Mouse (Mus musculus): ENCODE results near the gene Rsu1. TPM values are rescaled to one million over a fixed set of nuclear protein-coding genes. Genes with fewer than 3 reads are reported as not detected.

Gene Rsu1
- 73.1 and 74.1 TPM in 2 replicates for total RNA-seq (2014; fragmentation: Nextera tagmentation)
- 130 and 147 TPM in 2 replicates for total RNA-seq (2017)

DNA sequence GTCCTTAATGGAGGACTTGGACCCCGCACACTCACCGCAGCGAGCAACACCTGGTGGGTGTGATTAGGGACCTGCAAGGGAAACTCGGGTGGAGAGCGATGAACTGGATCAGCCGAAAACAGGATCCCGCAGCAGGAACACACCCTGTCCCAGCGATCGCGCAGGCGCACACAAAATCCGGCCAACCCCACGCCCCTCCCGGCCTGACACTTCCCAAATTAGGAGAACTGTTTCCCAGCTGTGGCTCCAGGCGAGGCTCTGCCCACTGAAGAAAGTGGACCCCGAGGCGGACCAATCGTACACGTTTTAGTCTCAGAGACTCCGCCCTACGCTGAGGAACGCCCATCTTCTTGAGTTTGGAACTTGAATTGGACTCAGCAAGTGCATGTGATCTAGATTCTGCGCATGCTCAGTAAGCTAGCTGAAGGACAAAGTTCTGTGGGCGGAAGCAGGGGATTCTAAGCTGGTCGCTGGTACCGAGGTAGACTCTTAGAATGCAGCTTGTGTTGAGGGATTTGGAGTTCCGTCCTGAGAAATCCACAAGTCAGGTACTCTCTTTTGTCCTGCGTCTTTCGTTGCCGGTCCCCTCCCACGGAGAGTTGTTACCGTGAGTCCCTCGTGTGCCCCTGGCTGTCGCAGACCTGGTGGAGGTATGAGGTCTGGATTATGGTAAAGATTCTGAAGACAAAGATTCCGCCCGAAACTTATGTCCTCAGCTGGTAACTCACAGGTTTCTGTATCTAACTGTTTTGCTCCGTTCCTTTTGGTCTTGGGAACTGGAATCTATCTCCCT lies at the start of gene Rsu1:
Rsu1 (minus strand) TSS at position 251 of the 793 bp plus-strand sequence.
- peak; percentile 94 for ATAC-seq (replicated peaks; ENCODE audit: low FRiP score, low TSS enrichment, poor library complexity, severe bottlenecking)

DNA sequence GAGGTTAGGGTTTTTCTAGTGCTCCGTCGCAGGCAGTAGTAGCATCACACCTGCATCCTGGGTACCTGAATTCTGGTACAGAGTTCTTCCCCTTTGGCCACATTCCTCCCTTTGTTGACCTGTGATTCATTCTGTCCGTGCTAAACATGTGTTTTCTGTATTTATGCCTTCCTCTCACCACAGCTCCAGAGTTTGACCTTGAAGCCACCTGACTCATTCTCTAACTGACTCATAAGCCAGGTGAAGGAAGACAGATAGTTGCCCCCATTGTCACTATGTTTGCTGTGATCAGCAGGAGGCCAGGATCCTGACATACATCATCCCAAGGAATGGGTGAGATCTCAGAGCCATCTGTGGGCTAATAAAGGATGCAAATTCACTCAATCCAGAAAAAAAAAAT lies 32.2 kb upstream of the Rsu1 start:
- no peak for ATAC-seq (replicated peaks; ENCODE audit: low FRiP score, low TSS enrichment, poor library complexity, severe bottlenecking)

DNA sequence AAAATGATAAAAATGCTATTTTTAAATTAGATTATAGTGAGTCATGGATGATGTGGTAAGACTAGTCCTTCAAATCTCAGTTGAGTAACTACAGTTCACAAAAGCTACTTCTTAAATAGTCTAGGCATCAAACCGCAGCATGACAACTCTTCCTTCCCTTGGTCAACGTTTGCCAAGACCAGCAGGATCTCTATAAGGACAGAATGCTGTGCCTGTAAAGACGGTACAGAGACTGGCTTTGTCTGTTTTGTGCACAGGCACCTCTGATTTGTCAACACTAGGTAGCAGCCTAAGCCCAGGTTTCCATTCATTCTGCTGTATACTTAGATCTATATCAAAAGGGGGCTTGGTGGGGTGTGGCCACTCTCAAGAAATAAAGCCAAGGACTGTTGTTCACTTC lies 27.8 kb upstream of the Rsu1 start:
- no peak for ATAC-seq (replicated peaks; ENCODE audit: low FRiP score, low TSS enrichment, poor library complexity, severe bottlenecking)

DNA sequence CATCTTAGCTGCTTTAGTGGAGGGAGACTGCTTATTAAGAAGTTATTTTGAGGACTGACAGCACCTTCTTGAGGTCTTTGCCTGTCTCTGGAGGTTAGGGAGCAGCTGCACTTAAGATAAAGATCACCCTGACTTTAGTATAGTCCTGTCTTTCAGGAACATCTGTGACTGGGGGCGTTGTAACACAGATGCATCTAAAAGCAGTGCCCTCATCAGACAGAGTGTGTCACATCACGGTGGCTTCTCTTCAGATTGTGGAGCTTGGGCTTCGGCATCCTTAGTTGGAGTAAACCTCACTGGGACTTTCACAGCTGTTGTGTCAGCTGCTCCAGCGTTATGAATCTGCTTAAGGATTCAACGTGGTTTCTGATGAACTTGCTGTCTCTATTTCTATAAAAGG lies 26.5 kb upstream of the Rsu1 start:
- peak; percentile 94 for ATAC-seq (replicated peaks; ENCODE audit: low FRiP score, low TSS enrichment, poor library complexity, severe bottlenecking)

DNA sequence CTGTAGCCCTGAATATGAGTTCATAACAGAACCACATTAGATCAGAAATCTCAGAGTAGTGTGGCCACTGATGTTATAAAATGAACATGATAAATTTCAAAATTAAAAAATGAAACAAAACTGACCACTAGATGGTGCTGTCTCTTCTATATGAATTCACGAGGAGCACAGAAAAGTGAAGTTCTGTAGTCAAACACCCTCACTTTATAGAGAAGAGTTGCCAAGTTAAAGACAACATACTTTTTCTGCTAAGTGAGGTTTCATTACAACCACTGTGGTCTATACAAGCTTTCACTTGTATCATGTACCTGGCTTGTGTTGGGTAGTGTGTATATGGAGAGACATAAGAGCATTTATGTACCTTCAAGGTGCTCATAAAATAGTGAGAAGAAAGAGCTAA lies 19.4 kb upstream of the Rsu1 start:
- peak; percentile 83 for ATAC-seq (replicated peaks; ENCODE audit: low FRiP score, low TSS enrichment, poor library complexity, severe bottlenecking)

DNA sequence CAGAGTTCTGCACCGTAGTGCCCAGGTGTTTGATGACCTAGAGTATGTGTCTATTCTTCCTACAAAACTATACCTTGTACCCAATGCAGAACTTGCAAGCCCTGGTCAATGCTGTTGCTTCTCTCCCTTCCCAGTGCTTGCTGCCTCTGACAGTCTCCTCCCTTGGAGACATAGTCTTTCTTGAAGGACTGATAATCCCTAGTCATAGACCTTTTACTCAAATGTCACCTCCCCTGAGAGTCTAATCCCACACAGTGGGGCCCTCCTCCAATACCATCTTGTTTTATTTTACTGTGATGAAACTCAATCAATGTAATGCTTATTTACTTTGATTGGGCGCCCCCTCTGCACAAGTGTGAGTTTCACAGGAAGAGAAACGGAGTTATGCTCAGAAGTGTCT lies 18.9 kb upstream of the Rsu1 start:
- ATAC-seq (replicated peaks; ENCODE audit: low FRiP score, low TSS enrichment, poor library complexity, severe bottlenecking), result no peak

DNA sequence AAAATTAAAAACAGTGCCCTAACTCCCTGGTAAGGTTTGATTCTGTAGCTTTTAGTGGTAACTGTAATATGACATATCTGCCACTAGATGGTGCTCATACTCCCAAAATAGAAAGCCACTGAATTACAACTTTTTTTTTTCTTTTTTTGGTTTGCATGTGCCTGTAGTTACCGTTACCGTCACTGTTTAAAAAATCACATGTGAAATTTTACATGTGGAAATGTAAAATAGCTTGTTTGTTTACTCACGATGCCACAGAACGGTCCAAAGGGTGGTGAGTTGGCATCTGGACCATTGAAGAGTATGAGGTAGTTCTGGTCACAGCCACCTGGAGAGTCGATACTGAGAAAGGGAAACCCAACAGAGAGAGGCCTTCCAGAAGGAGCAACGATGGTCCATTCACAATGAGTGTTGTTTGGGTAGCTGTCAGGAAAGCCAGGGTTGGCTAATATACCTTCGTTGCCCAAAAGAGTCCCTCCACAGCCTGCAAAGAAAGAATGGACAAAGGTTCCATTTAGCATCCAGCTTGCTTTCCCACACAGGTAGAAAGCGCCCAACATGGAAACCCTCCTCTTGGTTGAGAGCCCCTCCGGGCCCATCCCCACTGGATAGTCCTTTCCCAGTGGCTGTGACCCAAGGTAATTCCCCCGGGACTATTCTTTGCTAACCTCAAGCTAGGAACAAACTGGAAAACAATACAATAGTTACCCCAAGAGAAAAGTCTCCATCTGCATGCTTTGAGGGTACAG lies 7.1 kb upstream of the Rsu1 start:
- peak; percentile 48 for ATAC-seq (replicated peaks; ENCODE audit: low FRiP score, low TSS enrichment, poor library complexity, severe bottlenecking)

DNA sequence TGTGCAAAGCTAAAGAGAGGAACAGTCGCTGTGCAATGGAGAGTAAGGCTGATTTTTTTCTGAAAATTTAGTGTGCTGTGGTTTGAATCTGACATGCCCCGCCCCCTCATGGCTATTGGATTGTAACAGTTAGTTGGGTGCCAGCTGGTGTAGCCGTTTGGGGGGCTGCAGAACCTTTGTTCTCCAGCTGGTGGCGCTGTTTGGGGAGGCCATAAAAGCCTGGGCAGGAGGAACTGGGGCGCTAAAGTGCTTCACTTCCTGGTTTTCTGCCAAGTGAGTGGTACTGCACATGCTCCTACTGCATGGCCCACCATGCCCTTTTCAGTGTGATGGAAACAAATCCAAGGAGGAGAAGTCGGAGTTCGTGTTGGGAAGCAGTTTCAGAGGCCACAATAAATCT lies 4.7 kb upstream of the Rsu1 start:
- no peak for ATAC-seq (replicated peaks; ENCODE audit: low FRiP score, low TSS enrichment, poor library complexity, severe bottlenecking)

DNA sequence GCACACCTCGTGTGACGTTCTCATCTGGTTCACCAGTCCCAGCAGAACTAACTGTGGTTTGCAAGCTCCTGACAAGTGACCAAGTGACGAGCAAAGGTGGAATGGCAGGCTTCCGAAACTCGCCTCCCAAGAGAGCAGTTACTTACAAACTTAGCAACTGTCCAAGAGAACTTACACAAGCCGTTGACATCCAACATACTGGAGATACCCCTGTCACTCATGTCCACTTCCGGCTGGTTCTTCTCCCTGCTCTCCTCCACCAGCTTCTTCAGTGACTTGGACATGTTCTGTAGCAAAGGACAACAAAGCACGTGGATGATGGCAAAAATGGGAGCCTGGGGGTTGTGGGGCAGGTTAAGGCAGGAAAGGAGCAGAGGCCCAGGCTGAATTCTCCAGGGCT lies 479 bp downstream of the Rsu1 start:
- peak; percentile 31; the same call in 1 of the 2 replicates for ATAC-seq (replicated peaks; ENCODE audit: low FRiP score, low TSS enrichment, poor library complexity, severe bottlenecking)

DNA sequence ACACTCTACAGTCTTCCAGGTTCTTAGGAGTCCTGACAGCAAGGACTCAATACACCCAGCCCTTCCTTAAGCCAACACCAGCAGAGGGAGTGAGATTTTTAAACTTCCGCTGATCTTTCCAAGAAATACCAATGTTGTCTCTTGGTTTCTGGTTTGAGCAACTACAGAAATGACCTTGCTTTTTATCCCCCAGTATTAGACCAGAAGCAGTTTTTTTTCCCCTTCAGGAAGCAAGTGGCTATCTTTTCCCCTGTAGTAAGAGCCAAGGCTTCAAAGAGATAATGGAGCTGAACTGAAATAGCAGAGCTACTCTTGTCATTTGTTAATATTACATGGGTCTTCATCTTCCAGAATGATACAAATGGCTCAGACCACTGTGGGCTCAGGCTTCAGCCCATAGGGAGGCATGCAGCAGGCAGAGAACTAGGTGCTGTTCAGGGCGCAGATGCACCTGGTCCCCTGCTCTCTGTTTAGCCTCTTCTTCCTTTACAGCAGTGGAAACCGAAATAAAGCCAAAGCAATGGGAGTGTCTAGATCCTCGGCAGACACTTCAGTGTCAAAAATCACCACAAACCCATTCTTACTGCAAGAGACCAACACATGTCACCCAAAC lies 2.4 kb downstream of the Rsu1 start:
- ATAC-seq (replicated peaks; ENCODE audit: low FRiP score, low TSS enrichment, poor library complexity, severe bottlenecking), result peak; percentile 14; the same call in 1 of the 2 replicates

DNA sequence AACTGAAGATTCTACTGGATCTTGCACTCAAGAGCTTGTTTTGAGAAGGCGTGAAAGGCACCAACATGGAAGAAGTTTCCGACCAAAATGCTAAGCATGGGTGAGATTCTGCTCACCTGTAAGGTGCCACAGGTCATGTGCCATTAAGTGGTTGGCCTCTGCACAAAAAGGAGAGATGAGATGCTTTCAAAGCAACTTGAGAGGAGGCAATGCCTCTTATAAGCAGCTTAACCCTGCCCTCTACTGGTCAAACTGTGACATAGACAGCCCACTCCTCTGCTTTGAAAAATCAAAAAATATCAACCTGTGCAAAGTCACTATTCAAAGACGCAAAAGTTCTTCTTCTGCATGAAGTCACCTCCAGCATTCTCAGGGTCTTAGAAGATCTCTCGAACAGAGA lies 6.3 kb downstream of the Rsu1 start:
- 0 out of 2 replicates have a peak, but pooled peaks have one; percentile 48 for ATAC-seq (replicated peaks; ENCODE audit: low FRiP score, low TSS enrichment, poor library complexity, severe bottlenecking)

DNA sequence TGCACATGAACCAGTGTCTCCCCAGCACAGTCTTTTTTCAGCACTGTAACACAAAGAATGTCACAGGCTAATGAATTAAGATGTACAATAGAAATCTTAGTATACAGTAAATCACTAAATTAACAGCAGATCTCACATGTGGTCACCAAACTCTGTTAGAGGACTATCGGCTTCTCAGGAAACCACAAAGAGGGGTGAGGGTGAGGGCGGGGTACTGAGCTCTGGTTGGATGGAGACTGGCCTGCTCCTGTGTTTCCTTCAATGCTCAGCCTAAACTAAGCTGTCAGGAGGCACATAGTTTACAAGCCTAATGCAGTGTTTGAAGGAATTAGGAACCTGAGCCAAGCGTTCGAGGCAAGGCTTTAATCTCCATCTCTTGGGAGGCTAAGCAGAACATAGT lies 8.1 kb downstream of the Rsu1 start:
- ATAC-seq (replicated peaks; ENCODE audit: low FRiP score, low TSS enrichment, poor library complexity, severe bottlenecking), result no peak

DNA sequence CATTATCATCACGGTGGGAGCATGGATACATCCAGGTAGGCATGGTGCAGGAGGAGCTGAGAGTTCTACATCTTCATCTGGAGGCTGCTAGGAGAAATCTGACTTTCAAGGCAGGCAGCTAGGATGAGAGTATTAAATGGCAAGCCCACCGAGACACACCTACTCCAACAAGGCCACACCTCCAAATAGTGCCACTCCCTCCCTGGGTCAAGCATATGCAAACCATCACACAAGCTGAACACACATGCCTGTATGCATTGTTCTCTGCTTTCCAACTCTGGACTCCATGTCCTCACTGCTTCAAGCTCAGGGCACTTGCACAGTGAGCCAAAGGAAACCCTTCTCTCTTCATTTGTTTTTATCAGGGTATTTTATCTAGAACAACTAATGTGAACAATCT lies 12.6 kb downstream of the Rsu1 start:
- no peak for ATAC-seq (replicated peaks; ENCODE audit: low FRiP score, low TSS enrichment, poor library complexity, severe bottlenecking)

DNA sequence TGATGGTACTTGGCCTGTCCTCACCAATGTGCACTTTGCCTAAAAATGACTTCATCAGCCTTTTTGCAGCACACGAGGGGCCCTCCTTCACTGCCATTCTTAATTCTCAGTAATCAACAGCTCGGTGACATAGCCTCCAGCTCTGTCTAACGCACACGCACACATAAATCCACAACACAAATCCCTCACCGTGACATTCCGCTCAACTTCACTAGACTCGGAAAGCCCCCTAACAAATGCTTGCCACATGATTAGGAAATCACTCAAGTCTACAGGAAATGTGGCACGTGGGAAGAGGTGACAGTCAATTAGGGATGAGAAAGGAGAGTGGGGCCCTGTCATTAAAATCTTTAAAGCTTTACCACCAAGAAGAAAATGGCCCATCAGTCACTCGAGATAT lies 30.5 kb downstream of the Rsu1 start:
- ATAC-seq (replicated peaks; ENCODE audit: low FRiP score, low TSS enrichment, poor library complexity, severe bottlenecking), result no peak

DNA sequence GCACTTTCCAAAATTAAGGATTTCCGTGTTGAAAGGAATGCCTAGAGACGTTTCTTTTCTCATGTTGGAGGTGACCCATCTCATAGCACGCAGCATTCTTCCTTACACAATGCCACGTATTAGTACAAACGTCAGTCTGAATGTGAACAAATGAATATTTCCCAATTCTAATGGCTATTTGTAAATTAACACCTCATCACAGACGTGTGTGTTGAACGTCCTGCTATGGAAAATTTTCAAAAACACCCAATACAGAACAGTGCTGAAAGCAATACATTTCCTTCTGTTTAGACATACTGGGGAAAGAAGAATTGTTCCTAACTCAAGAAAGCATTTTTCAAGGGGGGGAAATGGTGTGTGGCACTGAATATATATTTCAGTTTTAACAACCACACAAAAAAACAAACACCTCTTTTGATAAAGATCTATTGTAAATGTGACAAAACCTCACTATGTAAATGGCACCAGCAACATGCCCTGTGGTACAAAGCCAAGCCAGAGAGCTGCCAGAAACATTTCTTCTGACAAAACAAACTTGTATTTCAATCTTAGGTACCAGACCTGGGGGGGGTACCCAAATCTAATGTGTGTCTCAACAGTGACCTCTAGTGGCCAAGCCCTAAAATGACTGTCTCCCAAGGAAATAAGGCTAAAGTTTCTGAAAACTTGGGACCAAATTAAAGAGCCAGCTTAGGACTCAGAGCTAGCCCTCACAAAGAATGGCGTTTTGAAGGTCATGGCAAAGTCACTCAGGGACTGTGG lies 33.9 kb downstream of the Rsu1 start:
- ATAC-seq (replicated peaks; ENCODE audit: low FRiP score, low TSS enrichment, poor library complexity, severe bottlenecking), result peak; percentile 71

DNA sequence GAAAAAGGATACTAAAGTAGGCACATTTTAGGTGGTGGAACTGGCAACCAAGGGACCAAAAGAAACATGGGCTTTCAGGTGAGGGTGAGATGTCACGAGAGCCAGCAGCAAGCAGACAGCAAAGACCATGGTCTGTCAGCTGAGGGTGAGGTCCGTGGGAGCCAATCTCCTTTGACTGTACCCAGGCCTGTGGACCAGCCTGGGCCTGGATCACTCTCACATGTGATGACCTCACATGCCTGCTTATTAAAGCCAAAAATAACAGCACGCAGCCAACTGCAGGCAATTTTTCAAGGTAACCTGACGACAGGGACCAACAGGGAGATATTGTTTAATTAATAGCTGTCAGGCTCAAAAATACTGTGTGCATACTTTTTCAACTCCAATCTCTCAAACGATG lies 35.5 kb downstream of the Rsu1 start:
- ATAC-seq (replicated peaks; ENCODE audit: low FRiP score, low TSS enrichment, poor library complexity, severe bottlenecking), result no peak

DNA sequence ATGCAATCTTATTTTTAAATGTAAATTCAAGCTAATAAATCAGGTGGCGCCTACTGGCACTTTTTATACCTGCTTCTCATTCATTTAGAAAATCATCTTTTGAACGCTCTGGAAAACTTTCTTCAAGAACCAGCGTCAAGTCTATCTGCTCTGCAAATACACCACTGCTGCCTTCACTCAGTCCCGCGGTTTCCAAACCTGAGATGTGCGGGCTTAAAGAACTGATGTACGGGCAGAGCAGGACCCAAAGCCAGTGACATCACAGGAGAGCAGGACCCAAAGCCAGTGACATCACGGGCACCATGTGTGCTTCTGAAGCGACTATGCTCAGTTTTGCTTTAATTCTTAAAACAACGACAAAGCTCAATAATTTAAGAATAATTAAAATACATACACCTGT lies 36.4 kb downstream of the Rsu1 start:
- ATAC-seq (replicated peaks; ENCODE audit: low FRiP score, low TSS enrichment, poor library complexity, severe bottlenecking), result no peak

DNA sequence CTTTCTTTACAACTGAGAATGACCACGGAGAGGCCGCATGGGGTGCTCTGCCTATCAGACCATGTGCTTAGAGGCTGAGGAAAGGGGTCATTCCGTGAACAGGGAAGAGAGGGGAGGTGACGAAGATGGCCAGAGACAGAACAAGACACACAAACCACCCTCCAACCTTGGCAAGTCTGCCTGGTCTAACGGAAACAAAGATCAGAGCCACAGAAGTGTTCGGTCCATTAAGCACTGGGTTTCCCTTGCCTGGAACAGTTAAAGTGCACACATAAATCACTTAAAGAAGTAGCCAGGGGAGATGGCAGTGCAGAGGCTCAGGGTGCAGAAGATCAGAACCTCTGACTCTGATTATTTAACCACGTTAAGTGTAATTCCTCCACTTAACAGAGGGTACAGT lies 37.3 kb downstream of the Rsu1 start:
- ATAC-seq (replicated peaks; ENCODE audit: low FRiP score, low TSS enrichment, poor library complexity, severe bottlenecking), result peak; percentile 39; the same call in 1 of the 2 replicates

DNA sequence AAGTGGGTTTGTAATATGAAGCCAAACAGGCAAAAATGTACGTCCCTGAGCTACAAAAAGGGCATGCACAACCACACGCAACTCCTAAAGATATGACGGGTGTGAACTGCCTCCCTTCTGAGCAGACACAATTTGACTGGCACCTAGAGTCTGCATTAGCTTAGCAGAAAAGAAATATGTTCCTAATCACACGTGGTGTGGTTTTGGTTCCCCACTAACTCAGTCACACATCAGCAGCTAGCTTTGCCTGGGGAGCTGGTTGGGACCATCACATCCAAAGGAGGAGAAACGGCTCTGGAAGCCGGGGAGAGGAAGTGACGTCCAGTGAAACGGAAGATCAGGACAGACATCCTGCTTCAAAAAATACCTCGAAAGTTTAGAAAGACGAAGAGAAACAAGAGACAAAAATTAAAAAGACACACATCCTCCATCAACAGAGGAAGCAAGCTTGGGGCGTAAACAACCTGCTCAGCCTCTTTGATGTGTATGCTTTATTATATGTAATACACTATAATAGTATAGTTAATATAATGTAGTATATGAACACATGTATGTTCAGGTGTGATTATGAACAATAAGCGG lies 37.9 kb downstream of the Rsu1 start:
- peak; percentile 59 for ATAC-seq (replicated peaks; ENCODE audit: low FRiP score, low TSS enrichment, poor library complexity, severe bottlenecking)

All from megakaryocyte-erythroid progenitor cell, adult 5-6 weeks (primary cell).